Mouse (Mus musculus) stomach, postnatal 0 days (tissue): ENCODE results near the gene Nup88. TPM values are rescaled to one million over a fixed set of nuclear protein-coding genes. Genes with fewer than 3 reads are reported as not detected.

Source experiments
- ATAC-seq: fragments of 200-750 bp; cut with Nextera tagmentation; 2 replicates; pipeline ENCODE4 v1.8.0; 2017; ENCODE audit not compliant: low FRiP score, low TSS enrichment
- DNase-seq: peaks from one replicate; pipeline ENCODE4 v3.0.0-alpha.2; 2016; ENCODE audit warnings: low spot score
- H3K27ac ChIP-seq: fragments of 300-500 bp; sonication (generic); replicated peaks from 2 replicates; pipeline ENCODE4 v1.5.1; 2014; ENCODE audit warnings: mild to moderate bottlenecking, control low read depth
- H3K27me3 ChIP-seq: fragments of 300-500 bp; sonication (generic); 2 replicates; pipeline ENCODE4 v1.6.1; 2014; ENCODE audit warnings: low read length; ENCODE audit not compliant: control insufficient read depth, insufficient read depth
- H3K36me3 ChIP-seq: fragments of 300-500 bp; sonication (generic); 2 replicates; pipeline ENCODE4 v1.6.1; 2014; ENCODE audit warnings: low read length, mixed read lengths; ENCODE audit not compliant: control insufficient read depth, insufficient read depth
- H3K4me1 ChIP-seq: fragments of 300-500 bp; sonication (generic); replicated peaks from 2 replicates; pipeline ENCODE4 v1.6.1; 2014; ENCODE audit warnings: antibody characterized with exemption; ENCODE audit not compliant: control insufficient read depth, insufficient read depth
- H3K4me2 ChIP-seq: fragments of 300-500 bp; sonication (generic); replicated peaks from 2 replicates; pipeline ENCODE4 v1.6.1; 2014; ENCODE audit warnings: low read depth, mild to moderate bottlenecking, control low read depth, moderate library complexity
- H3K4me3 ChIP-seq: fragments of 300-500 bp; sonication (generic); 2 replicates; pipeline ENCODE4 v1.5.1; 2014; ENCODE audit warnings: low read depth, low read length, control low read depth
- H3K9ac ChIP-seq: fragments of 300-500 bp; sonication (generic); 2 replicates; pipeline ENCODE4 v1.6.1; 2014; ENCODE audit warnings: mild to moderate bottlenecking, low read length, control low read depth, mixed read lengths
- H3K9me3 ChIP-seq: fragments of 300-500 bp; sonication (generic); 2 replicates; pipeline ENCODE4 v1.6.1; 2016; ENCODE audit warnings: low read length; ENCODE audit not compliant: control insufficient read depth
- CTCF ChIP-seq: IDR thresholded peaks from 2 replicates; pipeline ENCODE4 v1.5.1; 2016; ENCODE audit warnings: antibody characterized with exemption, low read depth, mild to moderate bottlenecking, moderate library complexity
- EP300 ChIP-seq: optimal IDR thresholded peaks from 2 replicates; pipeline ENCODE3; 2016; ENCODE audit warnings: antibody characterized with exemption
- WGBS: fragments of 180-500 bp; shearing (Covaris S2); extraction: QIAGEN DNeasy Blood & Tissue Kit; methylation state at CpG from one replicate; pipeline ENCODE4 v1.1.7; 2014; 5-methylcytosine and 5-hydroxymethylcytosine counted together
- polyA plus RNA-seq: library from polyadenylated mRNA; unstranded; fragments of >200 nt; fragmentation: Nextera tagmentation; extraction: Ambion mirVana; gene quantifications from 2 replicates; pipeline ENCODE4 v1.2.1, GENCODE M21; 2015

Gene Nup88
- 54.4 and 56.4 TPM in 2 replicates for polyA plus RNA-seq

DNA sequence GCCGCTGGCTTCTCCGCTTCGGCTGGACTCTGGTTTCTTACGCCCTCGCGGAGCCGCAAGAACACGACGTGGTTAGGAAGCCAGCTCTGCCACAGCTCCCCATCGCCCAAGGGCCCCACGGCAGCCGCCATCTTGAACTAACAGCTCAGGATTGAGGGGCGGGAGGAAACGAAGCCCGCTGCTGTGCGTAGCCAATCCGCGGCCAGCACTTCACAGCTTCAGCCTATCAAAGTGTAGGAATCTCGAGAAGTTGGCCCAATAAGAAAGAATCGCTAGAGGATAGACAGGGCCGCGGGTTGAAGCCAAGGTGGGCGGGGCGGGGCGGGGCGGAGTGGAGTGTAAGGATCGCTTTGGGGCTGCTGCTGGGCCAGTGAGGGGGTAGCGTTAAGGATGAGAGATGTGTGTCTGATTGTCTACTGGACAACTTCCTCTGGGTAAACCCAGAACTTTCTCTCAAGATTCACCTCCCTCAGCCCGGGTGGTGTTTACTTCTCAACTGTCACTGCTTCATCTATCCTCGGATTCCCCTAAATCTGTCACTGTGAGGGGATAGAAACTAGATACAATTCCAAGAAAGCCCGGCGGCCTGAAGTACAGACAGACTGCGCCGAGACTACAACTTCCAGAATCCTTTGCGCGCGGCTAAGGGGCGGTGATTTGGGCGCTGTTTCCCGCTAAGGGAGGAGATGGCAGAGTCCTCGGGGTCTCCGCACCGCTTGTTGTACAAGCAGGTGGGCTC is at the start of gene Nup88, which contains the start of gene Rpain:
Gene Nup88 (minus strand): TSS at position 153 of the 739 bp plus-strand sequence.
Gene Rpain (plus strand): TSS at position 393 of the 739 bp plus-strand sequence.
- TF ChIP-seq CTCF (no peak), EP300 (no peak)
- Histone ChIP-seq H3K4me3 (peak within 1 kb of the TSS; percentile 93), H3K9ac (peak within 1 kb of the TSS; percentile 91), H3K36me3 (peaks cover 4% of the 10 kb centered on the region), H3K9me3 (no peaks in the 10 kb centered on the region), H3K4me1 (no peaks in the 10 kb centered on the region), H3K27ac (peak within 1 kb of the TSS; percentile 85), H3K27me3 (no peaks in the 10 kb centered on the region), H3K4me2 (peak within 1 kb of the TSS; percentile 79)
- ATAC-seq (peak; percentile 96), DNase-seq (peak; percentile 96)
- WGBS, result 0% methylated on average over 42 of the region's 43 CpGs

DNA sequence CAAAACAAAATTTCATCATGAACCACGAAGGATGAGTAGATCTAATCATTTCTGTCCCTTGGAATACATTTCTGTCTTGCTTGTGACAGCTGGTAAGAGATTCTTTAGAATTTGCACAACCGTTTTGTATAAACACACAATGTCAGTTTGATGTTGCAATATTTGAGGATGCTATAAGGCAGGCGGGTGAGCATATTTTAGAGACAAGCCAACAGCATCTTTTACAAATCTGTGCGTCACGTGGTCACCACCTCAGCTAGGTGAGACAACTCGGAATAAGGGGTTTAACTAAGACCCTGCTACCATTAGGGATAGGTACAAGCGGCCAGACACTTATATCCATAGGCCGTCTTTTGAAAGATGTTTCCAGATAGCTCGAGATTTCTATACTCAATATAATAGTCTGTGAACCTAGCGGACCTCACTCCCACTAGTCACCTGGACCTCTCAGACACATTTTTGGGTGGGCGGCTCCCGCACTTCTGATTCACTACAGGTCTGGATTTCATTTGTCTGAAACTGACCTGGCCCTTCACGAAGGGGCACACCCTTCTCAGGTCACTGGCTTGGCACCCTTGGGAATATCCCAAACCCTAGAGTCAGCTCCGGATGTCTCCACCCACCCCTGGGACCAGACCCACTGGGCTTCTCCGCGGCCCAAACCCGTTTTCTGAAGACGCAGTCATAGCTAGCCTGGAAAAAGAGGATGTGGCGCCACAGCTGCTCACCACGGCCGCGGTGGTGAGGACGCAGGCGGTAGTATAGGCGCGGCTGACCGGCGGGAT is 48.8 kb upstream of the Nup88 start:
- Histone ChIP-seq H3K27ac (peak overlapping the region; percentile 75), H3K9me3 (no peaks in the 10 kb centered on the region), H3K36me3 (no peaks in the 10 kb centered on the region), H3K27me3 (no peaks in the 10 kb centered on the region), H3K4me2 (peak overlapping the region; percentile 77), H3K4me1 (0 out of 2 replicates have a peak, but pooled peaks cover 4% of the 10 kb centered on the region), H3K4me3 (peak overlapping the region; percentile 94), H3K9ac (peak overlapping the region; percentile 89)
- peak; percentile 8 for ATAC-seq
- DNase-seq, result no peak
- 2% methylated on average over 28 of the region's 28 CpGs for WGBS
- TF ChIP-seq CTCF (no peak), EP300 (no peak)

GRCm38 (mm10) chr11:71017051-71017450 is 47.3 kb upstream of the Nup88 start:
- no peak for ATAC-seq
- no peaks in the 10 kb centered on the region for H3K27me3 ChIP-seq
- 81% methylated on average over 1 of the region's 1 CpGs for WGBS

GRCm38 (mm10) chr11:71012743-71013142 is 43.0 kb upstream of the Nup88 start:
- no peak overlapping the region for H3K27ac ChIP-seq

More at GRCm38 (mm10) chr11:71017051-71017450, 47.3 kb upstream of the Nup88 start:
- Histone ChIP-seq H3K9ac (no peak overlapping the region), H3K9me3 (no peaks in the 10 kb centered on the region), H3K4me3 (no peak overlapping the region), H3K36me3 (no peaks in the 10 kb centered on the region), H3K27ac (no peak overlapping the region), H3K4me1 (0 out of 2 replicates have a peak, but pooled peaks cover 4% of the 10 kb centered on the region), H3K4me2 (no peak overlapping the region)
- no peak for TF ChIP-seq EP300
- TF ChIP-seq CTCF, result no peak
- DNase-seq, result no peak

GRCm38 (mm10) chr11:71008321-71008720 is 38.5 kb upstream of the Nup88 start:
- no peak overlapping the region for H3K27ac ChIP-seq
- H3K4me1 ChIP-seq, result no peaks in the 10 kb centered on the region
- no peak overlapping the region for H3K4me3 ChIP-seq
- peaks cover 15% of the 10 kb centered on the region for H3K36me3 ChIP-seq
- WGBS, result 85% methylated on average over 3 of the region's 3 CpGs
- no peak overlapping the region for H3K4me2 ChIP-seq
- H3K27me3 ChIP-seq, result no peaks in the 10 kb centered on the region
- TF ChIP-seq CTCF (no peak), EP300 (no peak)
- ATAC-seq (no peak), DNase-seq (no peak)
- H3K9me3 ChIP-seq, result no peaks in the 10 kb centered on the region
- no peak overlapping the region for H3K9ac ChIP-seq

More at GRCm38 (mm10) chr11:71012743-71013142, 43.0 kb upstream of the Nup88 start:
- no peak for ATAC-seq
- Histone ChIP-seq H3K4me1 (0 out of 2 replicates have a peak, but pooled peaks cover 2% of the 10 kb centered on the region), H3K4me2 (no peak overlapping the region), H3K27me3 (no peaks in the 10 kb centered on the region), H3K36me3 (peaks cover 13% of the 10 kb centered on the region), H3K9me3 (no peaks in the 10 kb centered on the region), H3K9ac (no peak overlapping the region), H3K4me3 (no peak overlapping the region)
- no peak for DNase-seq
- 92% methylated on average over 7 of the region's 7 CpGs for WGBS
- TF ChIP-seq EP300 (no peak), CTCF (no peak)
